Mouse (Mus musculus): Measurements from ENCODE around the gene Tmem120a. TPM values are rescaled to one million over a fixed set of nuclear protein-coding genes. Genes with fewer than 3 reads are reported as not detected.
A peak's percentile ranks its signal among the peaks of the same experiment; 100 is the strongest.

Tmem120a gene
- total RNA-seq, 2 experiments from 2014 or later, result 15.9 to 17.4 TPM

GRCm38 (mm10) chr5:135713441-135714218 lies 30.6 kb downstream of the Tmem120a start:
- intact Hi-C loops (cut with DNase I), result no loop called here
- DNase-seq (ENCODE audit: low spot score in 2 of 2), result peak; percentile 71 to 77

- DNase-seq (ENCODE audit: low spot score in 2 of 2), result peak; percentile 65 to 76
- intact Hi-C loops (cut with DNase I), result no loop called here
Measured at GRCm38 (mm10) chr5:135712803-135713202, 31.4 kb downstream of the Tmem120a start.

DNA sequence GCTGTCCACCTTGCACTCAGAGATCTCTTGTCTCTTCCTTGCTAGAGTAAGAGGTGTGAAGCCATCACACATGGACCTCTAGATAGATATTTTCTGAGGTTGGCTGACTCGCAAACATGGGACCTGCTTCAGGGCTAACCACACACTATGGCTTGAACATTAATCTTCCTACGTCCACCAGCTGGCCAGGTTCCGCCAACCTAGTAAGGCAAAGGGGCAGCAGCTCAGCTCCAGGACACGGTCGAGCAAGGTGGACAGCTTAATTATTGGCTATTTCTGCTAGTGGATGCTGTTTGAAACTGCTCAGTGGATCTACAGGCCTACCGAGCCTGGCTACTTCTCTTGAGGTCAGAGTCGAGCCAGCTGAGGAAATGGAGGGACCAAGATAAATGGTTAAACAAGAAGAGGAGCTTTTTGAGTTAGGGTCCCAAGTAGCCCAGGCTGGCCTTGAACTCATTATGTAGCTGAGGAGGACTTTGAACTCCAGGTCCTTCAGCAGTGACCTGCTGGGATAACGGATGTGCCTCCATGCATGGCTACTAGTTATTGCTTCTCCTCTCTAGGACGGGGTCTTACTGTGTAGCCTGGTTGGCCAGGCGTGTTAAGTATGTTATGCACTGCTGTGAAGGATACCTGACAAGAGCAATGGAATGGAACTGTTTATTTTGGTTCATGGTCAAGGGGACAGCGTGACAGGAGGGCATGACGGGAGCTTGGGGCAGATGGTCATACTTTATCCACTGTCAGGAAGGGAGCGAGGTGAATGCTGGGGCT lies 32.5 kb downstream of the Tmem120a start:
- DNase-seq (ENCODE audit: low spot score in 2 of 2), result no peak
- intact Hi-C loops (cut with DNase I), result no loop called here

- DNase-seq (ENCODE audit: low spot score in 2 of 2), result peak; percentile 31 to 49
- intact Hi-C loops (cut with DNase I), result no loop called here
Measured at GRCm38 (mm10) chr5:135710599-135711214, 33.5 kb downstream of the Tmem120a start.

DNA sequence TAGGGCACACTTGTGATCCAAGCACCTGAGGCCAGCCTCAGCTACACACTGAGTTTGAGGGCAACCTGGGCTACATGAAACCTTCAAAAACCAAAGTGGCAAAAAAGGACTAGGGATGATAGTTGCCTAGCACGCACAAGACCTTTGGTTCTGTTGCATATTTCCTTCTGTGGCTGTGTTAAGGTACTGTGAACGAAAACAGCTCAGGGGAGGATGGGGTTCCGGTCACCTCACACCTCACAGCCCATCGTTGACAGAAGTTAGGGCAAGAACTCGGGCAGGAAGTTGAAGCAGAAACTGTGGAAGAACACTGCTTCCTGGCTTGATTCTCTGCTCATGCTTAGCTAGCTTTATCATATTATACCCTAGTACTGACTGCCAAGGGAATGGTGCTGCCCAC lies 34.5 kb downstream of the Tmem120a start:
- DNase-seq (ENCODE audit: low spot score in 2 of 2), result no peak
- intact Hi-C loops (cut with DNase I), result no loop called here

- no peak for DNase-seq (ENCODE audit: low spot score in 2 of 2)
- intact Hi-C loops (cut with DNase I), result no loop called here
Measured at GRCm38 (mm10) chr5:135707855-135708254, 36.4 kb downstream of the Tmem120a start.

- intact Hi-C loops (cut with DNase I), result no loop called here
- no peak for DNase-seq (ENCODE audit: low spot score in 2 of 2)
Measured at GRCm38 (mm10) chr5:135707039-135707438, 37.2 kb downstream of the Tmem120a start.

GRCm38 (mm10) chr5:135705383-135705782 lies 38.9 kb downstream of the Tmem120a start:
- intact Hi-C loops (cut with DNase I), result no loop called here

GRCm38 (mm10) chr5:135703431-135703830 lies 40.8 kb downstream of the Tmem120a start:
- no peak for DNase-seq (ENCODE audit: low spot score in 2 of 2)
- intact Hi-C loops (cut with DNase I), result no loop called here

More at GRCm38 (mm10) chr5:135705383-135705782, 38.9 kb downstream of the Tmem120a start:
- DNase-seq (ENCODE audit: low spot score in 2 of 2), result no peak

GRCm38 (mm10) chr5:135702682-135703192 lies 41.5 kb downstream of the Tmem120a start:
- intact Hi-C loops (cut with DNase I), result no loop called here
- DNase-seq (ENCODE audit: low spot score in 2 of 2), result peak; percentile 70 to 85

- DNase-seq (ENCODE audit: low spot score in 2 of 2), result no peak
- intact Hi-C loops (cut with DNase I), result no loop called here
Measured at GRCm38 (mm10) chr5:135702190-135702589, 42.1 kb downstream of the Tmem120a start.

DNA sequence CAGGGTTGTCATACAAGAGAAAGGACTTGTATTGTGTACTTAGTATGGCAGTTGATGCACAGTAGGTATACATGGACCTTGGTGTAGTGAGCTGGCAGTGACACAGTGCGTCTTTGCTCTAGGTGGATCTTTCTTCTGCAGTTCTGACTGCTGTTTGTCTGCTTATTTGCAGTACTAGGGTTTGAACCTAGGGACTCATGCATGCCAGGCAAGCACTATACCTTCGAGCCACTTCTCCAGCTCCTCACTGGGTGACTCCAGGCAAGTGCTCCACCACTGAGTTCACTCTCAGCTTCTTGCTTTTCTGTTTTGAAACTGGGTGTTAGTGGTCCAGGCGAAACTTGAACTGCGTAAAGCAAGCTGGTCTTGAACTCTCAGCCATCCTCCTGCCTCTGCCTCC lies 42.6 kb downstream of the Tmem120a start:
- intact Hi-C loops (cut with DNase I), result no loop called here
- DNase-seq (ENCODE audit: low spot score in 2 of 2), result no peak

DNA sequence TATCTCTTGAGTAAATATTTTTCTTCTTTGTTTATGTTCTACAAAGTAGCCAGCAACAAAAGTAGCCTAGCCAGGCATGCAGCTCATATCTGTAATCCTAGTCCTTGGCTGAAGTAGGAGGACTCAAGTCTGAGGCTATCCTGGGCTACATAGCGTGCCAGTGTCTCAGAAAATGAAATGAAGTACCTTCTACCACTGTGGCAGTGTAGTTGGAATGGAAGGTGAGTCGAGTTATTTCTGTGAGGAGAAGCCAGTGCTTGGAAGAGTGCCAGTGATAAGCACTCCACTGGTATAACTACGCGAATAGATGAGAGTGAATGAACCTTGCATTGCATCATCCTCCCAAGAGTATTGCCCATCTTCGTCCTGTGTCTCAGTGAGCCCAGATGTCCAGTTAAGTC lies 46.5 kb downstream of the Tmem120a start:
- no peak for DNase-seq (ENCODE audit: low spot score in 2 of 2)
- intact Hi-C loops (cut with DNase I), result no loop called here

DNA sequence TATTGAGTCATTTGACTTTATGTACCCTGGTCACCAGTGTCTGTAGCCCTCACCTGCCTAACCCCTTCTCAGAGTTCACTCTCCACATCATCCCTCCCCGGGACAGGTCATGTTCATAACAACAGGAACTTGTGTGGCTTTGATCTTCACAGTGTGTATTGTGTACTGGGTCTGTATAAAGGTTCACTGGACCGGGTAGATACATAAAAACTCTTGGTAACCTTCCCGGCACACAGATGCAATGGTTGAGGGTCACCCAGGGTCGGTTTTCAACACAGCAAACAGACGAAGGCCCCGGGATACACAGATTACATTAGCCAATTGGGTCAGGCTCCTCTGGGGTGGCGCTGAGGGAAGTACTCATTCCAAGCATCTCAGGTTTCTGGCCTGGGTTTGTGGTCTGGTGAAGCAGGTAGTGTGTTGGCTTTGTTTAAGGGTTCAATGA lies 48.9 kb downstream of the Tmem120a start:
- intact Hi-C loops (cut with DNase I), result no loop called here
- DNase-seq (ENCODE audit: low spot score in 2 of 2), result no peak

DNA sequence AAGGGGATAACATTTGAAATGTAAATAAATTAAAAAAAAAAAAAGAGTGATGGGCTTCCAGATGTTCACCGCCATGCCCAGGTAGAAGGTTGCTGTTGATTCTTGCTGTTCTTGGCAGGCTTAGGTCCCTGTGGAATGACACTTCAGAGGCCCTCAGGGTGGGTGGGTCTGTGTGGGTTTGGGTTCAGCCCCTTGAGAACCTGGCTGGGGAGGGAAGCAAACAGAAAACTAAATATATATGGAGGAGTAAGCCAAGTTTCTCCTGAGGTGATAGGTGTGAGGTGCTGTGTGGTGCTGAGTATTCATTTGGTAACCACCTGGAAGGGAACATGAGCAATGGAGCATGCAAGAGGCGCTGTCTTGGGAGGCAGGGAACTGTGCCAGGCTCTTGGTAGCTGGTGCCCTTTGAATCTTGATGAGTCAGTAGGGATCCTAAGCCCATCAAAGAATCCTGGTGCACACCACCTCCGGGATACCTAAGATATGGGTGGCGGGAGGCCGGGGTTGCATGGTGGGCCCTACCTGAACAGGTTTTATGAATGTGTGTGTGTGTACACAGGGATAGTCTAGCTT lies 50.9 kb downstream of the Tmem120a start:
- DNase-seq (ENCODE audit: low spot score in 2 of 2), result no peak
- intact Hi-C loops (cut with DNase I), result no loop called here

GRCm38 (mm10) chr5:135691266-135691665 lies 53.0 kb downstream of the Tmem120a start:
- no peak for DNase-seq (ENCODE audit: low spot score in 2 of 2)
- intact Hi-C loops (cut with DNase I), result no loop called here

GRCm38 (mm10) chr5:135690401-135690800 lies 53.8 kb downstream of the Tmem120a start:
- DNase-seq (ENCODE audit: low spot score in 2 of 2), result no peak
- intact Hi-C loops (cut with DNase I), result no loop called here

Data from left cerebral cortex, postnatal 14 days (tissue).